Mouse (Mus musculus): ENCODE data around the gene Spns1.

Gene Spns1

DNA sequence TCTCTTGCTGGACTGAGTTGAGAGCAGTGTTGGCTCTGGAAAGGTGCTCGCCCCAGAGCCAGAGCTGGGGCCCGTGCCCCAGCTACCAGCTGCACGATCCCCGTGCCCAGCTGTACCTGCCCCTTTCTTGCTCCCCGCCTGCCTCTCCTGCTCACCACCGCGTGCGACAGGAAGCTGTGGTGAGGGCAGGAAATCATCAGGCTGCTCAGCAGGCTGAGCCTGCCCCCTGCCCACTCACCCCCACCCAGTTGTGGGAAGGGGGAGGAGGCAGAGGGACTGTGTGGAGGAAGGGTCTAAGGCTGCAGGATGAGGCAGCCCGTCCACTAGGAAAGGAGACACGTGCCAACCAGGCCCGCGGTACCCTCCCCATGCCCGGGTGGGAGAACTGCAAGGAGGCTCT lies 7.9 kb downstream of the Spns1 start, which contains the start of gene Lat:
Gene Lat (minus strand): TSS at position 178 of the 400 bp plus-strand sequence.
- DNase-seq (ENCODE audit: low read depth, low spot score): no peak

DNA sequence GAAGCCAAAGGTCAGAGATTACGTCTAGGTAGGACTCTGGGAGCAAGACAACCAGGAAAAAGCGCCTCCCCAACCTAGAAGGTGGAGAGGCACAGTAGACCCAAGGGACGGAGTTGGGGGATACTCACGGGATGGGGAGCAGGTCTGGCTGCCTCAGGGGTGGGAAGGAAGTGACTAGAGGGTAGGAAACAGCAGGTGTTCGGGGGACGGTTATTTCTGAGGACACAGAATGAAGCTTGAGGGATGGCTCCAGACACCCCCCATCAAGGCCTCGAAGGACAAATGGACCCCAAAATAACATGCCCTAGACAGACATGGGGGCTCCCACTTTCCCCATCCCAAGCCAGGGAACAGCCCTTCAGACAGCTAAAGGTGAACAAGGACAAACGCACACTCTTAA lies 8.9 kb downstream of the Spns1 start:
- no peak for DNase-seq (ENCODE audit: low read depth, low spot score)

DNA sequence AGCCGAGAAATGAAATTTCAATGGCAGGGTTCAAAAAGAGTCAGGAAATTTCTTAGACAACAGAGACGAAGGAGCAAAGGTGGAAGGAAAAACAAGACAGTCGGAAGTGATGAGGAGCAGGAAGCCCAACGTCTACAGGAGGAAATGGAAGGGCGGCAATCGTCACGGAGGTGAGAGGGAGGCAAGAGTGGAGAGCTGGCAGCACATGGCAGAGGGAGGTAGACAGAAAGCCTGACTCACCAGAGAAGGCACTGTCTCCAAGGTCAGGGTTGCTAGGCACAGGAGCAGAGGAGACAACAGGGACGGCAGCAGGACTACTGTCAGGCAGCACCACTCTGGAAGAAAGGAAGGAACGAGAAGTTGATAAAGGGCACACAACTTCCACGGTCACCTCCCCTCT lies 9.6 kb downstream of the Spns1 start:
- no peak for DNase-seq (ENCODE audit: low read depth, low spot score)

DNA sequence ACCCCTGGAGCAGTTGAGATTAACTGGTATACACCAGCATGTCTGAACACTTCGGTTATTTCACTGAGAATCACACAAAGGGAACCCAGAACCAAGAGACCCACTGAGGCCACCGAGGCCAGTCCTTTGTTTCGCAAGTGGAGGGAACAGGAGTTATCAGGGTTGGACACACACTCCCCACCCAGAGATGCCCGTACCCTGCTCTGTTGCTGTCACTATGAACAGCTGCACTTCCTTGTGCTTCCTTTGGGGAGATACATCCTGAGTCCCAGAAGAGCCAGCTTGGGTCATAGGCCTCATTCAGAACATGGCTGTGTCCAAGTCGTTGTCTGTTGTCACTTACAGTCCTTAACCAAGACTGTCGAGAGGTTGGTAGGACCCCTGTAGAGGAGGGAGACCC lies 14.2 kb downstream of the Spns1 start:
- no peak for DNase-seq (ENCODE audit: low read depth, low spot score)

DNA sequence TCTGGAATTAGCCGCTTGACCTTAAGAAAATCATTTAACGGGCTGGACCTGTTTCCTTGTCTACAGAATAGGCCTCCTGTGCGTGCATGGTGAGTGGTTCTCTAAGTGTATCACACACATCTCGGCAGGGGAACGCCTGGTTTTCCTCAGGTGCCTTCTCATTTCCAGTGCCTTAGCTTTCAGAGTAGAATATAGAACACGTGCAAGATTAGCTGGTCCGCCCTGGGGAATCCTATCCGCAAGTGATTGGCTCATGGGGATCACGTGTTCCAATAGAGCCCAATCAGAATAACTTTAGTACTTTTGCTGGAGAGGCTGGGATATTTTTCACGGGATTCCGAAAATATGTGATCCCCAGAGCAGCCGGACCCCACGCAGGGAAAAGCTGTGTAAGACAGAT lies 18.2 kb downstream of the Spns1 start:
- peak; percentile 57 for DNase-seq (ENCODE audit: low read depth, low spot score)

DNA sequence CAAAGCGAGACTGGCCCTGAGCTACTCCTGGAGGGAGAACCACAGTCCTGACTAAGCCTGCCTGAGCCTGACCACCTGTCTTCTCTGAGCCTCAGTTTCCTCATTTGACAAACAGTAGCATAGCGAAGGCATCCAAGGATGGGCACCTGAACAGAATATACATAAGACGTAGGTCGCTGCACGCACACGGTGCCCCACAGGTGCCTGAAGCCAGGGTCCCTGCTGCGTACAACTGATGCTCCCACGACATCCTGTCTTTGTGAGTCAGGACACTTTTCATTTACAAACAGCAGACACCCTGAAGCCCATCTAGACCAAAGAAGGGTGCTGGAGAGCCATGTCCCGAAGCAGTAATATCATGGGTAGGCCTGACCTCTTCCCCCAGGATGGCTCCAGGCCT lies 18.8 kb downstream of the Spns1 start:
- no peak for DNase-seq (ENCODE audit: low read depth, low spot score)

DNA sequence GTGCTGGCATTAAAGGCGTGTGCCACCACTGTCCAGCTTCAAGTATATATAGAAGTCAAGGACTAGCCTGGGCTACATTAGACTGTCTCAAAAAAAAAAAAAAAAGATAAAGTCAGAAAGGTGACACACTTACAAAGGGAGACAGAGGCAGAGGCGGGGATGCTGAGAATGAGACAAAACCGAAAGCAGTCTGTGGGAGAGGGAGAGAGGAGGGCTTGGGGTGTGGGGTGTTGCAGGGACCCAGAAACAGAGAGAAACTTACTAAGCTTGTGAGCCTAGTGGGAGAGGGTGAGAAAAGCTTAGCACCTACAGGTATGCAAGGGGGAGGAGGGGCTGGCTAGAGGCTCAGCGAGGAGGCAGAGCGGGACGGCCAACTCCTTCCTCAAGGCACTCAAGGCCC lies 19.4 kb downstream of the Spns1 start:
- no peak for DNase-seq (ENCODE audit: low read depth, low spot score)

DNA sequence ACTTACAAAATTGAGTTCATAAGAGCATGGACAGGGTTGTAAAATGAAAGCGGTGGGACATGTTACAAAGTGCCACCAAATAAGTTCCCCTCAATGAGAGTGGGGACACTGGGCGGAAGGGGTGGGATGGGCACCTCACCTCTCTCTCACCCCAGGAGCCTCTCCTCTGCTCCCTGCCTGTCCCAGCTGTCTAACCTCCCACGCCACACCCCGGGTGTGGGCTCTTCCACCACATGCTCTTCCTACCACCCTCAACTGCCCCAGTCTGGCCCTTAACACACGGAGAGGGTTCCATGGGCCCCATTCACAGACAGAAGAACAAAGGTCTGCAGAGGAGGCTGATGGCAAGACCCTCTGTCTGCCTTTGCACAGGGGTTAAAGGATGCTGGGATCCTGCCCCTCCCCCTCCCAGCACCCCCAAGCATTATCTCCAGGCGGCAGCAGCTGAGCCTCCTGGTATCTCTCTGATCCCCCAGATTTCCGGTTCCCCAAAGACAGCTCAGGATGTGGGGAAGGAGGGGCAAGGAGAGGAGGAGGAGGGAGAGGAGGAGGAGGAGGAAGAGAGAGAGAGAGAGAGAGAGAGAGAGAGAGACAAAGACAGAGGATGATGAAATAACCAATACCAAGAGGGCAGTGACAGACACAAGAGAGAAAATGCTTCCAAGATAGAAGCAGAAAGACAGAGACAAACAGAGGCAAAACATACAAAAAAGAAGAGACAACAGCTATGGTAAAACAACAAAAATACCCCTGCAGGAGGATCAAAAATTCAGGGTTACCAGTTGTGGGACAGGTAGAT lies 20.3 kb downstream of the Spns1 start:
- peak; percentile 33 for DNase-seq (ENCODE audit: low read depth, low spot score)

DNA sequence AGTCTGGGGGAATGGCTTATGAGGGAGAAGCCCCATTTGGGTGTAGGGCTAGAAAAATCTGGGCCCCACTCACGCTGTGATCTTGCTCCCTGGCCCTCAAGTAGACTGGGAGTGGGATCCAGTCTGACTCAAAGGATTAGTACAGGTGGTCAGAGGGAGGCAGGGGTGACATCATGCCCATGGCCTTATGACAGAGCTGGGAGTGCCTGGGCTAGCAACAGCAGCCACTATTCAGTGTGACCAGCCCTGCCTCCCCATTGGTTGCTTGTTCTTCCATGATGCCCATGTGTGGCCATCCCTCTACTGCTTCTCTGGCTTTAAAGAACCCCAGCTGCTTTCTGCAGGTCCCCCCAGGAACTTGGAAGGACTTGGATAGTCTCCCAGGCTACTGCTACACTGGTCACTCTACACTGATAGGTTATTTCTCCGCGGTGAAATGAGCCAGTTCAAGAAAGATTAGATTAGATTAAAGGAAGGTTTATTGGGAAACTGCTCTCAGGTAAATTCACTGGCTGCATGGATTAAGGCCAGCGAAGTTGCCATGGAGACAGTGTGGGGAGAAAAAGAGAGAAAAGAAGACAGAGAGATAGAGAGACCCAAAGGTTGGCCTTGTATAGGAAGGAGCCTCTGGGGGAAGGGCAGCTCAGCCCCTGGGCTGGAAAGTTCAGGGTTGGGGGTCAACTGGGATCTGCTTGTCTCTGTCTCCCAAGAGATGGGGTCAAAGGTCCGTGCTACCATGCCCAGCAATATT lies 21.2 kb downstream of the Spns1 start:
- DNase-seq (ENCODE audit: low read depth, low spot score): no peak

DNA sequence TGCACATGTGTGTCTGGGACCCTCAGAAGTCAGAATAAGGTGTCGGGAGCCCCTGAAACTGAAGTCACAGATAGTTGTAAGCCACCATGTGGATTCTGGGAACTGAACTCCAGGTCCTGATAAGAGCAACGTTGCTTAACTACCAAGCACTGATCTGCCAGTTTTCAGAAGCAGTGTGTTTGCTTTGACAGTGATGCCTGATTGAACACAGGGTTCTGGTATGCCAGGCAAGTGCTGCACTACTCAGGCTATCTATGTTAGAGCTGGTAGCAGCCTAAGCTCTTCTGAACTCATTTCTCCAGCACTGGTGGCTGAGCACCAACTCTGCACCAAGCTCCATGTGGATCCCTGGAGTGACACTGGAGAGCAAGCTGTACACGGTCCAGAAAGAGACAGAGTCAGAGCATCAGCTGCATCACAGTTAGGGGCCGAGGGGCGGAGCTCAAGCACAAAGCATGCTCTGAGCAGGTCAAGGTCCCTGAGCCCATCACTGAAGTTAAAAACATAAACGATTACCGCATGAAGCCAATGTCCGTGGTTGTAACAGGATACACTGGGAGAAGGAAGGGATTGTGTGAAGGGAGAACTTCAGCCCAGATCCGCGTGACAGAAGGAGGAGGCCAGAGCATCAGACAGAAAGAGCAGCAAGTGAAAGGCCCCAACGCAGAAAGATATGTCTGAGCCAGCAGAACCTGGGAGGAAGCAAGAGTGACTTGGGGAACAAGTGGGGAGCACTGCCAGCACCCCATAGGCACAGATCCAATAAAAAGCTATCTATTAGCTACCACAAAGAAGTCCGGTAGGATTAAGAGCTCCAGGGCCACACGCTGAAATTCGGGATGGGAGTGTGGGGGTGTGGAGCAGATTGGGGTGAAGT lies 22.3 kb downstream of the Spns1 start:
- DNase-seq (ENCODE audit: low read depth, low spot score): peak; percentile 54

DNA sequence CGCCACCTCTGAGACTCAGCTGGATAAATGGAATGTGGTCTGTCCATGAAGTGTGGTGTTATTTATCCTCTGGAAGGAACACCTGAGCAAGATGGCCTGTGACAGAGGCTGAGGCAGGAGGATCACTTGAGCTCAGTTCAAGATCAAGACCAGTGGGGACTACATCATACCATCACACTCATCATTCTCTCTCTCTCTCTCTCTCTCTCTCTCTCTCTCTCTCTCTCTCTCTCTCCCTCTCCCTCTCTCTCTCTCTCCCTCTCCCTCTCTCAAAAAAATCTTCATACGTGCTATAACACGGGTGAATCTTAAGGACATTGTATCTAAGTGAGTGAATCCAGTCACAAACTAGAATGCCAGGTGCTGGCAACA lies 23.3 kb downstream of the Spns1 start:
- DNase-seq (ENCODE audit: low read depth, low spot score): no peak

DNA sequence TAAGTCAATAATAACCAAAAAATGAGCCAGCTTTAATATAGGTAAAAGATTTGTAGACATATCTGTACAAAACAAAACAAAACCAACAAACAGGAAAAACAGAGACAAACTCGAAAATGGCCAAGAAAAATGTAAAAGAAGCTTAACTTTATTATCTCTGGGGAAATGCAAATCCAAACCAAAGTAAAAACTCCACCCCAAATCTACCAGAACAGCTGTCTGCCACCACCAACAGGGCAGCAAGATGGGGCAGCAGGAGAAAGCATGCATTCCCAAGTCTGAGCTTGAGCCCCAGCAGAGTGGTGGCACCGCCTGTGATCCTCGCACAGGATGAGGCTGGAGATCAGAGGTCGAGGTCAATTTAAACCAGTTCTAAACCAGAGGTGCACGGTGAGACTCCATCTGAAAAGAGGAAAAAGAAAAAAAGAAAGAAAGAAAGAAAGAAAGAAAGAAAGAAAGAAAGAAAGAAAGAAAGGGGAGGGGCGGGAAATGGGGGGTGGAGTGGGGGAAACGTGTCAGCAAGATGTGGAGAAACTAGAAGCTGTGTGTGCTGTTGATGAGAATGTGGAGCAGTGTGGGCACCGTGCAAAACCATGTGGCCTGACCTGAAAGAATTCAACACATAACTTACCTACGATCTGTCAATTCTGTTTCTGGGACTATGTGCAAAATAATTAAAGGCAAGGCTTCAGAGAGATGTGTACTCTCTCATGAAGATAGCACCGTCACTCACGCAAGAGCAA lies 23.8 kb downstream of the Spns1 start:
- no peak for DNase-seq (ENCODE audit: low read depth, low spot score)

DNA sequence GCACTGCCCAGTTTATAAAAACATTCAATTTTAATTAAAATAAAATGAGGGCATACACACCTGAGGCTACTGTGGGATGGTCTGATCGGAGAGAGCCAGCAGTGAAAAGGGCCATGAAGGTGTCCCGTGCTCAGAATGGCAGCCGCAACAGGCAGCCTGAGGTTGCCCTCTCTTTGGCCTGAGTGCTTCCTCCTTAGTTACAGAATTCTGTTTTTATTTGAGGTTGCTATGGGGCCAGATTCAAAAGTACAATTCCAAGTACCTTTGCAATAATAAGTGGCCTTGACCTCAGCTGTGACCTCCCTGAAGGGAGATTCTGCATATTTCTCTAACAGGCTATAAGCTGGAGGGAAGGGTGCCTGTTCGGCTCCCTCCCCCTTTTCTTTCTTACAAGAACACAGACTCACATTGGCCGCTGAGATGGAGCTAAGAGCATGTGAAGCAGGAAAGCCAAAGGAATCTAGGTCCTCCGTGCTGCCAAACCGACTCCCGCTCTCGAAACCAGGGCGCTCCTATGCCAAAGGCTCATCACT lies 25.8 kb downstream of the Spns1 start:
- peak; percentile 26 for DNase-seq (ENCODE audit: low read depth, low spot score)

DNA sequence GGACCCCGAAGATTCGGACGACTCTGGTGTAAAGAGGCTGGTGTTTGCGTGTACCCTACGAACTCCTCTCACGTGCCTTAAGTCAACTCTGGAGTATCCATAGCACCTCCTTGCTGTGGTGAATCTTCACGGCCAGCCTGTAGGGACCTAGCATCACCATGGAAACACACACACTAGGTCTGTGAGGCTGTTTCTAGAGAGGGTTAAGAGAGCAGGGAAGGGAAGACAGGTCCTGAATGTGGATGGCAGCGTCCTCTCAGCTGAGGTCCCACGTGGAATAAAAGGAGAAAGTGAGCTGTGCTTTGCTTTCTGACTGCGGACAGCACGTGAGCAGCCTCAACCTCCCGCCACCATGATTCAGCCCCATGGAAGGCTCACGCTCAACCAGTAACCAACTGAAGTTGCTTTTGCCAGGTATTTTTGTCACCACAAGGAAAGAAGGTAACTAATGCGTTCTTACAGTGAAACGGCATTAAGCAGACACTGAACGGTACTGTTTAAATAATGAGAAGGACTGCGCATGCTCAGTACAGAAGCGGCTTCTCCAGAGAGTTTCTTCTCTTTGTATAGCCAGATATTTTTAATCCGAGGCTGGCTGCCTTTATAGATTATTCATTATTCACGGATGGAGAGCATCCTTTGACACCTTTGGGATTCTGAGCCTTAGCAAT lies 26.4 kb downstream of the Spns1 start:
- DNase-seq (ENCODE audit: low read depth, low spot score): peak; percentile 71

DNA sequence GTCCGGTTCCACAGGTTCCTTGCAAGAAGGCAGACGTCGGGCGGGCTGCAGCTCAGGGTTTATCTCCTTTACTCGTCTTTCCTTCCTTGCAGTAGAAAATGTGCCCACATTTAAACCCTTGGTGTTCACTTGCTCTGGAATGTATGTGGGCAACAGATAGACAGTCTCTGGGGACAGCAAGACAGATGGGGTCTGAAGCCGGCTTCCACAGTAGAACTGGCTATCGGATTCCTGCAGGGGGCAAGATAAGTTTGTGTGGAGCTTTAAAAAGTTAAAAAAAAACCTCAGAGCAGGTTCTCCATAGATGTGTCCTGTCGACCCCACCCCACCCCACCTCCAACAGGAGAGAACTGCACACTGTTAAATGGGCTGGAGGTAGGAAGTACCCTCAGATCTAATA lies 29.0 kb downstream of the Spns1 start:
- peak; percentile 32 for DNase-seq (ENCODE audit: low read depth, low spot score)

DNA sequence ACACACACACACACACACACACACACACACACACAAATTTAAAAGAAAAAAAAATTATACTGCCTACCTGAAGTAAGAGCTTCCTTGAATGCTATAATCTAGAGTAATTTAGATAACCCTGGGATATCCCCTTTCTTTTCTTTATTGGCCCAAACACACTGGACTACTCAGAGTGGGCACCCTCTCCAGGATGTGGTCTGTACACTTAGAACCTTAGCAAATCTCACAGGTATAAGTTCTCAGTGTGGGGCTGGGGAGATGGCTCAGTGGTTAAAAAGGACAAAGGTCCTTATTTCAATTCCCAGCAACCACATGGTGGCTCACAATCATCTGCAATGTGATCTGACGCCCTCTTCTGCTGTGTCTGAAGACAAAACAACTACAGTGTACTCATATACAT lies 30.2 kb downstream of the Spns1 start:
- no peak for DNase-seq (ENCODE audit: low read depth, low spot score)

DNA sequence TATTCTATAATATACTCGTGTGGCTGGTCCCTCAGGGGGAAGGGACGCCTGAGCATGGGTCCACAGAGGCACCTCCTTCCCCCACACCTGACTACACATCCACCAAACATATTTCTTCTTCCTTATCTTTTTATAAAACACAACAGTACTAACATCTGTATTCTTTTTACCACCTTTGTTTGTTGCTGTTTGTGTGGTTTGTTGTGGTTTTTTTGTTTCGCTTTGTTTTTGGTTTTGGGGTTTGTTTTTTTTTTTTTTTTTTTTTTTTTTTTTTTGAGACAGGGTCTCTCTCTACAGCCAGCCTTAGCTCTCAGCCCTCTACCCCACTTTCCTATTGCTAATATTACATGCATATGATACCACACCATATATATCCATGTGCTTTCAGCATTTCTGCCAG lies 31.3 kb downstream of the Spns1 start:
- DNase-seq (ENCODE audit: low read depth, low spot score): no peak

DNA sequence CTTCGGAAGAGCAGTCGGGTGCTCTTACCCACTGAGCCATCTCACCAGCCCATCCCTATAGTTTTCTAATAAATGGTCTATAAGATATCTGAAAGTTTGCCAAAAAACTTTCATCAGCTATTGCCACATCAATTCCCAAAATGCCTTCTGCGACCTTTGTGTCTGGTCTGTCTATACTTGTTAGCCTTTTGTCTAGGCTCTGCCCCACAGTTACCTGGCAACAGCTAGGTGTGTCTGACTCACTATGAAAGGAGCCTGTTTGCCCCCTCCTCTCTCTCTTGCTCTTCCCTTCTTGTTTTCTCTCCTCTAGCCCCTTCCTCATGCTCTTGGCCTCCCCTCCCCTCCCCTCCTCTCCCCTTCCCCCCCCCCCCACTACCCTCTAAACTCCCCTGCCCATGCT lies 31.7 kb downstream of the Spns1 start:
- peak; percentile 61 for DNase-seq (ENCODE audit: low read depth, low spot score)

DNA sequence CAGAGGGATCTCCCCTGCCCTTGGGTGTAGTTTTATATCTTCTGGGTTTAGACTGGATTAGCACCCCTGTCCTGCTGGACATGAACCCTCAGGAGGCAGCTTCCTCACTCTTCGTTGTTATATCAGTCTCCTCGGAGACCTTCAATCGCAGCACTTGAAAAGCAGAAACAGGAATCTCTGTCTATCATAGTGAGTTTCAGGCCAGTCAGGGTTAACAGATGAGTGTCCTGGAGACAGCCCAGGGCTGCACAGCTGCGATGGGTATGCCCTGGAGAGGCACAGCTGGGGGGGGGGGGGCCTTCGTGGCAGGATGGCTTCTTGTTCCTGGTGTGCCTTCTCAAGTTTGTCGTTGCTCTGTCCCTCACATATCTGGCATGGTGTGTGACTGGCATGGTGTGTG lies 36.4 kb downstream of the Spns1 start:
- no peak for DNase-seq (ENCODE audit: low read depth, low spot score)

DNA sequence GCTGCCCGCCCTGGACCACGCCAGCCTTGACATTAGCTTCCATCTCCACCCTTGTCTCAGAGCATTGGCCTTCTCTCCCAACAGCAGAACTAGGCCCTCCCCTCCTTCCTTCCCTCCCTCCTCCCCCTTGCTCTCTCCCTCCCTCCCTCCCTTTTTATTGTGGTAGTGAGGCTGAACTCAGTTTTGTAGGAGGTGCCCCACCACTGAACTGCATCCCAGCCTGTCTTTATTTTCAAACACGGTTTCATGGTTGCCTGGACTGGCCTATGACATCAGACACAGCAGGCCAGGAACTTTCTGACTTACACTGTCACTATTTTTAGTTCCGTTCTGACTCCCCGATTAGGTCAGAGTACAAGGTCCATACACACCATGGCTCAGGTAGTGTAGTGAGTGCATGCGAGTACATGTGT lies 37.0 kb downstream of the Spns1 start:
- DNase-seq (ENCODE audit: low read depth, low spot score): no peak

DNA sequence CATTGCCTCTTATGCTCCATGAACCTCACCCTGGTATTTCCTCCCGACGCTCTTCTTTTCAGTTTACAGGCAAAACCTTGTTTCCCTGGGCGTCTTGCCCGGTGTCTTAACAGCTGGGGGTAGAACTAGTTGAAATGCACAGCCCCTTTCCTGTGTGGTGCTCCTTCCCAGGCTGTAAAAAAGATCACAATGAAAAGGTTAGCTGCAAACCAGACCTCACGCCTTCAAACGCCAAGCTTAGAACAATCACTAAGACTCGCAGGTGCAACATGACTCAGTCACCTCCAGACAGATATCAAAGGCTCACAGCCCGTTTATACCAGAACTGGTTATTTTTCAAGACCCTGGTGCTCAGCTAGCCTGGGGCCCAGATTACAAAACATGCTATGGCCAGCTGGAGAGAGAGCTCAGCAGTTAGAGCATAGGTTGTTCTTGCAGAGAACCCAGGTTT lies 37.7 kb downstream of the Spns1 start:
- no peak for DNase-seq (ENCODE audit: low read depth, low spot score)

Measured in ES-CJ7 (cell line).